10 mouse cellular contexts compared by ENCODE assay signal in genomic region chrX:138170146-138170545, GRCm38 (mm10). TPM values are rescaled to one million over a fixed set of nuclear protein-coding genes. Genes with fewer than 3 reads are reported as not detected.
DNase-seq lines count a peak whose midpoint lies in the region; ATAC-seq and TF ChIP-seq lines count a peak whose summit lies in the region.
"Had no signal": no experiment of that assay in that cellular context is flagged by ENCODE, and none has a peak within 500 bp of the region (broad histone marks: within the 10 kb centered on the region; RNA-seq: fewer than 3 reads in every experiment).

No protein-coding gene starts in this region.

- no peaks in the 10 kb centered on the region for H3K36me3 ChIP-seq in lung, embryonic 14.5 days (ENCODE audit: insufficient read depth)
- no peaks in the 10 kb centered on the region for H3K36me3 ChIP-seq in neural tube, embryonic 12.5 days

- peak; percentile 58 for TF ChIP-seq CTCF in lung, embryonic 14.5 days (IDR thresholded peaks at IDR 0.05; ENCODE audit: low read depth)

- H3K4me1 ChIP-seq in lung, embryonic 14.5 days (ENCODE audit: insufficient read depth) = no peaks in the 10 kb centered on the region
- H3K4me1 ChIP-seq in neural tube, embryonic 12.5 days = no peaks in the 10 kb centered on the region

- H3K9me3 ChIP-seq in lung, embryonic 14.5 days (ENCODE audit: low read depth, low read length) = no peaks in the 10 kb centered on the region
- H3K9me3 ChIP-seq in neural tube, embryonic 12.5 days = no peaks in the 10 kb centered on the region

- intact Hi-C loops in heart, postnatal 10 days (cut with DNase I) = loop anchor here (2.0 kb wide), 1 partner anchor 503 kb away; no protein-coding TSS in a partner anchor

- WGBS in lung, embryonic 14.5 days = 10% methylated on average over 3 of the region's 3 CpGs
- WGBS in neural tube, embryonic 12.5 days = 18% methylated on average over 3 of the region's 3 CpGs

- ATAC-seq in lung, embryonic 14.5 days (ENCODE audit: insufficient read depth) = no peak; the same call in 1 of the 2 replicates
- ATAC-seq in neural tube, embryonic 12.5 days (ENCODE audit: low FRiP score, low read depth) = 0 out of 2 replicates have a peak, but pooled peaks have one; percentile 17
- ATAC-seq in granulocyte monocyte progenitor cell, adult 5-6 weeks (replicated peaks; ENCODE audit: poor library complexity, severe bottlenecking) = no peak

- no peaks in the 10 kb centered on the region for H3K27me3 ChIP-seq in lung, embryonic 14.5 days (ENCODE audit: insufficient read depth, low read length)
- no peaks in the 10 kb centered on the region for H3K27me3 ChIP-seq in neural tube, embryonic 12.5 days (replicated peaks)

- no peak overlapping the region for H3K4me3 ChIP-seq in lung, embryonic 14.5 days (ENCODE audit: low read depth, low read length)
- no peak overlapping the region for H3K4me3 ChIP-seq in neural tube, embryonic 12.5 days
- H3K4me3 ChIP-seq: erythroblast, embryonic 14.5 days had no signal

- no peak overlapping the region for H3K9ac ChIP-seq in lung, embryonic 14.5 days
- H3K9ac ChIP-seq in neural tube, embryonic 12.5 days = no peak overlapping the region

- DNase-seq in heart, postnatal 10 days = peak; percentile 5 to 10
- no peak for DNase-seq in heart, adult 11 months
- peak; percentile 73 for DNase-seq in lung, embryonic 14.5 days
- no peak for DNase-seq in lung, adult 18-20 months
- DNase-seq in brain, adult 2 months (ENCODE audit: low read depth, low spot score) = peak; percentile 50
- DNase-seq in gastrocnemius, adult 8-10 months (ENCODE audit: low spot score in 2 of 2) = no peak
- DNase-seq: thymus, postnatal 36 days had no signal

- no peak overlapping the region for H3K27ac ChIP-seq in lung, embryonic 14.5 days (ENCODE audit: low read depth)
- no peak overlapping the region for H3K27ac ChIP-seq in neural tube, embryonic 12.5 days

- no peak overlapping the region for H3K4me2 ChIP-seq in lung, embryonic 14.5 days
- H3K4me2 ChIP-seq in neural tube, embryonic 12.5 days (replicated peaks) = no peak overlapping the region

RNA-seq across cellular contexts. Expression of gene Tex13a, which starts 39.2 kb away (rescaled TPM):
- total RNA-seq in heart, postnatal 10 days (2021) = not detected
- not detected in 2 replicates for polyA plus RNA-seq in lung, embryonic 14.5 days (2014; fragmentation: Nextera tagmentation; extraction: Ambion mirVana)
- polyA plus RNA-seq in neural tube, embryonic 12.5 days (2016; fragmentation: Nextera tagmentation; extraction: Ambion mirVana) = not detected in 2 replicates
- not detected for total RNA-seq in gastrocnemius, adult 8-10 months (2022)
- not detected in 2 replicates for total RNA-seq in granulocyte monocyte progenitor cell, adult 5-6 weeks (2014; fragmentation: Nextera tagmentation)
- total RNA-seq in granulocyte monocyte progenitor cell, adult 5-6 weeks (2017) = not detected in 2 replicates
- polyA plus RNA-seq: erythroblast, embryonic 14.5 days had no signal

Comparison
In these comparisons a context has a peak if more than half of its experiments do, and no peak if none do; other contexts are left out.
1. DNase-seq: peak in heart, postnatal 10 days (2 of 2), lung, embryonic 14.5 days (single experiment) and brain, adult 2 months (single experiment); none in heart, adult 11 months (single experiment), lung, adult 18-20 months (0 of 2) and gastrocnemius, adult 8-10 months (0 of 2).